Mouse (Mus musculus) heart, postnatal 4 days (tissue): ENCODE data around the gene Prr18. TPM values are rescaled to one million over a fixed set of nuclear protein-coding genes. Genes with fewer than 3 reads are reported as not detected.
"Not testable (repeated sequence)": the region's sequence is repeated elsewhere in the genome, so short reads cannot be mapped to it uniquely, and the experiment has no call there.

Source experiments
- DNase-seq: peaks from one replicate; pipeline ENCODE4 v3.0.0; 2021
- total RNA-seq, 2 experiments: library from RNA; stranded (reverse); gene quantifications; 2 replicates each; pipeline ENCODE4 v1.2.3; 2021

Prr18 gene
- under 1 TPM; 0.17 to 0.18 TPM for total RNA-seq

- DNase-seq: not testable (repeated sequence)
Observed at GRCm38 (mm10) chr17:8337159-8337558, at the start of gene Prr18. Prr18 (plus strand) TSS chr17:8337459.

- no peak for DNase-seq
Observed at GRCm38 (mm10) chr17:8289993-8290679, 47.1 kb upstream of the Prr18 start.

- DNase-seq: no peak
Observed at GRCm38 (mm10) chr17:8290736-8291135, 46.5 kb upstream of the Prr18 start.

GRCm38 (mm10) chr17:8295825-8296224 lies 41.4 kb upstream of the Prr18 start:
- DNase-seq: no peak

GRCm38 (mm10) chr17:8296313-8296844 lies 40.9 kb upstream of the Prr18 start:
- no peak for DNase-seq

GRCm38 (mm10) chr17:8297746-8298145 lies 39.5 kb upstream of the Prr18 start:
- DNase-seq: no peak

GRCm38 (mm10) chr17:8298281-8298680 lies 39.0 kb upstream of the Prr18 start:
- no peak for DNase-seq

- no peak for DNase-seq
Observed at GRCm38 (mm10) chr17:8299524-8299923, 37.7 kb upstream of the Prr18 start.

- DNase-seq: no peak
Observed at GRCm38 (mm10) chr17:8301515-8301914, 35.7 kb upstream of the Prr18 start.

- DNase-seq: no peak
Observed at GRCm38 (mm10) chr17:8302772-8303438, 34.4 kb upstream of the Prr18 start.

- DNase-seq: no peak
Observed at GRCm38 (mm10) chr17:8303671-8304070, 33.6 kb upstream of the Prr18 start.

- DNase-seq: peak; percentile 23
Observed at GRCm38 (mm10) chr17:8305801-8306200, 31.5 kb upstream of the Prr18 start.

GRCm38 (mm10) chr17:8310838-8311614 lies 26.2 kb upstream of the Prr18 start, which contains the start of gene Sft2d1:
Sft2d1 (plus strand) TSS chr17:8311102.
- peak; percentile 97 for DNase-seq

- DNase-seq: no peak
Observed at GRCm38 (mm10) chr17:8311751-8312150, 25.5 kb upstream of the Prr18 start.

- no peak for DNase-seq
Observed at GRCm38 (mm10) chr17:8313976-8314375, 23.3 kb upstream of the Prr18 start.

GRCm38 (mm10) chr17:8316251-8316650 lies 21.0 kb upstream of the Prr18 start:
- DNase-seq: peak; percentile 14

GRCm38 (mm10) chr17:8326877-8327276 lies 10.4 kb upstream of the Prr18 start:
- DNase-seq: not testable (repeated sequence)

- DNase-seq: no peak
Observed at GRCm38 (mm10) chr17:8328511-8329174, 8.6 kb upstream of the Prr18 start.

- no peak for DNase-seq
Observed at GRCm38 (mm10) chr17:8330602-8331001, 6.7 kb upstream of the Prr18 start.

- DNase-seq: no peak
Observed at GRCm38 (mm10) chr17:8339666-8340374, 2.6 kb downstream of the Prr18 start.
